Mouse (Mus musculus): Measurements from ENCODE around the gene Rabepk. TPM values are rescaled to one million over a fixed set of nuclear protein-coding genes. Genes with fewer than 3 reads are reported as not detected.

Gene Rabepk
- total and polyA plus RNA-seq, 3 experiments: 62.1 to 88.4 (median 68.8) TPM

DNA sequence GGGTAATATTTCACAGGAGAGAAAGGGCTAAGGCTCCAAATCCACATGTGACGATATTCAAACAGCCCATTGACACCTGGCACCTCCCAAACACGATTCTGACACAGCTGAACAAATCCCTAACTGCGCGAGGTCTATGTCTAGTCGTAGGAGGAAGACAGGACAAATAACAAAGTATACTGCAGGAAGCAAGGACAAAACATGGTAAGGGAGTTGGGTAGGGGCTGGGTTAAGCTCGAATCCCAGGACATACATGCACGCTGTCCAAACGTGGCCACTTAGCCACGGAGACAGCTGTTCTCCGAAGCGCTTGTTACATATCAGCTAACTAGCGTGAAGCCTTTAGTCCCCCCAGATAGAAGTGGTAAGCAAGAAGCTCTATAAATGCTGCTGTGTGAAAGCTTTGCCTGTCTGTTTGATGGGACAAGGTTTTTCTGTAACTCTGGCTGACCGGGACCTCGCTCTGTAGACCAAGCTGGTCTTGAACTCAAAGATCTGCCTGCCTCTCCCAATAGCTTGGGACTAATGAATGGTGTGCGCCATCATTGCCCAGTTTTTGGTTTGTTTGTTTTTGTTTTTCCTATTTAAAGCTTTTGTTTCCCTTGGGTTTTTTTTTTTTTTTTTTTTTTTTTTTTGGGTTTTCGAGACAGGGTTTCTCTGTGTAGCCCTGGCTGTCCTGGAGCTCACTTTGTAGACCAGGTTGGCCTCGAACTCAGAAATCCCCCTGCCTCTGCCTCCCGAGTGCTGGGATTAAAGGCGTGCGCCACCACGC is 26.9 kb upstream of the Rabepk start:
- Histone ChIP-seq H3K4me1 (ENCODE audit: control insufficient read depth in 1 of 2, insufficient read depth in 2 of 2) (peaks cover 0 to 20% of the 10 kb centered on the region in 2 experiments; a peak in 3 of 4 replicates), H3K9ac (ENCODE audit: insufficient read depth, low read depth) (peak overlapping the region; percentile 98), H3K27me3 (replicated peaks) (no peaks in the 10 kb centered on the region), H3K4me2 (ENCODE audit: insufficient read depth, low read depth, poor library complexity, severe bottlenecking) (peak overlapping the region; percentile 100), H3K4me3 (replicated peaks in 1 of 3; ENCODE audit: low read depth in 2 of 3, low read length in 2 of 3, poor library complexity in 1 of 3) (peak overlapping the region; percentile 67 to 92 (median 83)), H3K9me3 (replicated peaks; ENCODE audit: low read length) (peaks cover 5% of the 10 kb centered on the region), H3K36me3 (replicated peaks in 1 of 2; ENCODE audit: control insufficient read depth in 1 of 2, insufficient read depth in 1 of 2, low read length in 1 of 2) (peaks cover 5 to 23% of the 10 kb centered on the region in 2 experiments), H3K27ac (ENCODE audit: insufficient read depth, low read depth) (peak overlapping the region; percentile 57), H3K79me2 (replicated peaks; ENCODE audit: control insufficient read depth, extremely low read depth, insufficient read depth, poor library complexity, severe bottlenecking) (peaks cover 24% of the 10 kb centered on the region)
- dilution Hi-C loops (cut with MboI; ENCODE audit: extremely low pct_ligation_motif_present, extremely low pct_unique_long_range_greater_than_20kb, low sequenced_read_pairs): no loop called here
- in situ Hi-C loops (cut with MboI; ENCODE audit: low pct_ligation_motif_present, low pct_unique_long_range_greater_than_20kb, low sequenced_read_pairs): no loop called here
- no peak for DNase-seq (ENCODE audit: extremely low read depth)
- TF ChIP-seq IRF4 (IDR thresholded peaks at IDR 0.05; ENCODE audit: low read depth, low read length): no peak
- peak; percentile 11; the same call in 1 of the 2 replicates for TF ChIP-seq BHLHE40 (IDR thresholded peaks at IDR 0.05; ENCODE audit: low read depth, low read length)
- TF ChIP-seq MAX (IDR thresholded peaks at IDR 0.05; ENCODE audit: low read length): peak; percentile 65
- no peak for TF ChIP-seq ETS1 (conservative IDR thresholded peaks at IDR 0.05; ENCODE audit: low read depth, low read length)
- peak; percentile 48; the same call in 1 of the 2 replicates for TF ChIP-seq MYC (IDR thresholded peaks at IDR 0.05; ENCODE audit: low read depth, low read length)
- TF ChIP-seq MXI1 (IDR thresholded peaks at IDR 0.05; ENCODE audit: low read depth, low read length): peak; percentile 81; the same call in 1 of the 2 replicates
- no peak for TF ChIP-seq UBTF (IDR thresholded peaks at IDR 0.05; ENCODE audit: low read depth, low read length)
- TF ChIP-seq CHD1 (IDR thresholded peaks at IDR 0.05; ENCODE audit: low read depth, low read length): no peak
- no peak for TF ChIP-seq JUN (IDR thresholded peaks at IDR 0.05; ENCODE audit: insufficient read depth, low read depth, low read length)

DNA sequence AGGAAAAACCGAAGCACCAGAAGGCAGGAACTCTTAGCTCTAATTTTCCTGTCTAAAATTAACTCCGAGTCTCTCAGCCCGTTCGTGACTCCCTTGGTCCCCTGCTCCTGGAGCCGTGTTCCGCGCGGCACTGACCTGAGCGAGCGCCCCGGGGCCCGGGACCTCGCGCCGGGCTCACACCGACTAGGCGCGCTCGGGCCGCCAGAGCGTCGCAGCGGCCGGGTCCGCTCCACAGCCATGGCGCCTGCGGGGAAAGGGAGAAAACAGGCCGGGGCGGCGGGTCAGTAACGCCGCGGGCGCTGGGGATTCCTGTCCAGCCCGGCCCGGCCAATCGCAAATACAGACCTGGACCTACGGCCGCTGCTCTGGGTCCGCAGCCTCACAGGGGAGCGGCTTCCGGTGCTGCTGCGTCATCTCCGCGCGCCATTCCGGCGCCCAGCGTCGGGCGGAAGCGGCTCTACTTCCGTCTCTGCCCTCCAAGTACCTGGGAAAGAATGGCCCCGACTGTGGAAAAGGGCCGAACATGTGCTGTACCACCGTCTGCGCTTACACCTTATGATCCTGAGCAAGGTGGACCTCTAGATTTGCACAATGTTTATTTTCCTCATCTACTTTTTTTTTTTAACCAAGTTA is 26.2 kb upstream of the Rabepk start, which contains the start of gene Fbxw2:
TSS of gene Fbxw2 (minus strand) at position 485 of the 633 bp plus-strand sequence.
- H3K9me3 ChIP-seq (replicated peaks; ENCODE audit: low read length): peaks cover 5% of the 10 kb centered on the region
- peak; percentile 85 for DNase-seq (ENCODE audit: extremely low read depth)
- in situ Hi-C loops (cut with MboI; ENCODE audit: low pct_ligation_motif_present, low pct_unique_long_range_greater_than_20kb, low sequenced_read_pairs) (no loop called here), dilution Hi-C loops (cut with MboI; ENCODE audit: extremely low pct_ligation_motif_present, extremely low pct_unique_long_range_greater_than_20kb, low sequenced_read_pairs) (no loop called here)
- H3K27ac ChIP-seq (ENCODE audit: insufficient read depth, low read depth): peak within 1 kb of the TSS; percentile 57
- no peaks in the 10 kb centered on the region for H3K27me3 ChIP-seq (replicated peaks)
- H3K4me3 ChIP-seq (replicated peaks in 1 of 3; ENCODE audit: low read depth in 2 of 3, low read length in 2 of 3, poor library complexity in 1 of 3): peak within 1 kb of the TSS; percentile 67 to 92 (median 83)
- peak within 1 kb of the TSS; percentile 98 for H3K9ac ChIP-seq (ENCODE audit: insufficient read depth, low read depth)
- H3K36me3 ChIP-seq (replicated peaks in 1 of 2; ENCODE audit: control insufficient read depth in 1 of 2, insufficient read depth in 1 of 2, low read length in 1 of 2): peaks cover 9 to 28% of the 10 kb centered on the region in 2 experiments
- peaks cover 0 to 20% of the 10 kb centered on the region in 2 experiments; a peak in 3 of 4 replicates for H3K4me1 ChIP-seq (ENCODE audit: control insufficient read depth in 1 of 2, insufficient read depth in 2 of 2)
- peaks cover 25% of the 10 kb centered on the region for H3K79me2 ChIP-seq (replicated peaks; ENCODE audit: control insufficient read depth, extremely low read depth, insufficient read depth, poor library complexity, severe bottlenecking)
- peak within 1 kb of the TSS; percentile 100 for H3K4me2 ChIP-seq (ENCODE audit: insufficient read depth, low read depth, poor library complexity, severe bottlenecking)
- TF ChIP-seq BHLHE40 (IDR thresholded peaks at IDR 0.05; ENCODE audit: low read depth, low read length) (no peak), ZKSCAN1 (IDR thresholded peaks at IDR 0.05; ENCODE audit: borderline replicate concordance, low read depth, low read length) (no peak; the same call in 1 of the 2 replicates), TBP (conservative IDR thresholded peaks at IDR 0.05; ENCODE audit: low read depth, low read length) (peak; percentile 87), USF1 (IDR thresholded peaks at IDR 0.05; ENCODE audit: low read depth, low read length) (no peak), POLR2A (IDR thresholded peaks at IDR 0.05; ENCODE audit: low read depth, low read length) (peak; percentile 94), MAFK (IDR thresholded peaks at IDR 0.05; ENCODE audit: insufficient replicate concordance, low read length) (no peak), HCFC1 (IDR thresholded peaks at IDR 0.05; ENCODE audit: low read depth, low read length) (peak; percentile 94), E2F4 (IDR thresholded peaks at IDR 0.05; ENCODE audit: insufficient replicate concordance, low read depth, low read length) (no peak), IRF4 (IDR thresholded peaks at IDR 0.05; ENCODE audit: low read depth, low read length) (peak; percentile 76), JUN (IDR thresholded peaks at IDR 0.05; ENCODE audit: insufficient read depth, low read depth, low read length) (no peak), SIN3A (IDR thresholded peaks at IDR 0.05; ENCODE audit: low read length) (peak; percentile 96), CHD2 (IDR thresholded peaks at IDR 0.05; ENCODE audit: low read length) (peak; percentile 69), NELFE (IDR thresholded peaks at IDR 0.05; ENCODE audit: low read depth, low read length) (peak; percentile 92), JUND (conservative IDR thresholded peaks at IDR 0.05; ENCODE audit: low read depth, low read length) (no peak), USF2 (conservative IDR thresholded peaks at IDR 0.05; ENCODE audit: low read depth, low read length) (no peak), EP300 (IDR thresholded peaks at IDR 0.05; ENCODE audit: low read length) (no peak), POLR2AphosphoS2 (IDR thresholded peaks at IDR 0.05; ENCODE audit: low read depth, low read length) (peak; percentile 67; the same call in 1 of the 2 replicates), ELF1 (IDR thresholded peaks at IDR 0.05; ENCODE audit: low read depth, low read length) (peak; percentile 99), ETS1 (conservative IDR thresholded peaks at IDR 0.05; ENCODE audit: low read depth, low read length) (peak; percentile 52), CHD1 (IDR thresholded peaks at IDR 0.05; ENCODE audit: low read depth, low read length) (no peak), MAX (IDR thresholded peaks at IDR 0.05; ENCODE audit: low read length) (peak; percentile 96; the same call in 1 of the 2 replicates), PAX5 (IDR thresholded peaks at IDR 0.05; ENCODE audit: low read length) (no peak), RCOR1 (conservative IDR thresholded peaks at IDR 0.05; ENCODE audit: low read depth, low read length) (peak; percentile 64; the same call in 1 of the 2 replicates), GABPA (IDR thresholded peaks at IDR 0.05; ENCODE audit: insufficient replicate concordance, low read depth, low read length) (peak; percentile 51; the same call in 1 of the 2 replicates), MAZ (IDR thresholded peaks at IDR 0.05; ENCODE audit: low read depth, low read length) (no peak)

Measured in CH12.LX (cell line).